Mouse (Mus musculus) intestine, embryonic 15.5 days (tissue): ENCODE data around the gene Bag5. TPM values are rescaled to one million over a fixed set of nuclear protein-coding genes. Genes with fewer than 3 reads are reported as not detected.
A peak's percentile ranks its signal among the peaks of the same experiment; 100 is the strongest.

Experiments
- ATAC-seq: fragments of 200-750 bp; cut with Nextera tagmentation; 2 replicates; pipeline ENCODE4 v1.8.0; 2017; ENCODE audit warnings: moderate TSS enrichment, moderate library complexity
- H3K27ac ChIP-seq: fragments of 300-500 bp; sonication (generic); 2 replicates; pipeline ENCODE4 v1.5.1; 2015; ENCODE audit warnings: mild to moderate bottlenecking, inconsistent platforms
- H3K27me3 ChIP-seq: fragments of 300-500 bp; sonication (generic); replicated peaks from 2 replicates; pipeline ENCODE4 v1.6.1; 2015; ENCODE audit warnings: inconsistent platforms
- H3K36me3 ChIP-seq: fragments of 300-500 bp; sonication (generic); 2 replicates; pipeline ENCODE4 v1.6.1; 2015; ENCODE audit warnings: inconsistent platforms
- H3K4me1 ChIP-seq: fragments of 300-500 bp; sonication (generic); replicated peaks from 2 replicates; pipeline ENCODE4 v1.6.1; 2015; ENCODE audit warnings: inconsistent platforms
- H3K4me2 ChIP-seq: fragments of 300-500 bp; sonication (generic); replicated peaks from 2 replicates; pipeline ENCODE4 v1.6.1; 2015; ENCODE audit warnings: mild to moderate bottlenecking, inconsistent platforms
- H3K4me3 ChIP-seq: fragments of 300-500 bp; sonication (generic); replicated peaks from 2 replicates; pipeline ENCODE4 v1.5.1; 2015; ENCODE audit warnings: inconsistent platforms
- H3K9ac ChIP-seq: fragments of 300-500 bp; sonication (generic); 2 replicates; pipeline ENCODE4 v1.6.1; 2015; ENCODE audit warnings: inconsistent platforms
- H3K9me3 ChIP-seq: fragments of 300-500 bp; sonication (generic); 2 replicates; pipeline ENCODE4 v1.6.1; 2016; ENCODE audit warnings: inconsistent platforms
- WGBS: fragments of 180-500 bp; shearing (Covaris S2); methylation state at CpG from one replicate; pipeline ENCODE4 v1.1.7; 2015; 5-methylcytosine and 5-hydroxymethylcytosine counted together
- polyA plus RNA-seq: library from polyadenylated mRNA; unstranded; fragments of >200 nt; fragmentation: Nextera tagmentation; extraction: Ambion mirVana; gene quantifications from 2 replicates; pipeline ENCODE4 v1.2.1, GENCODE M21; 2015

The Bag5 gene
- 46.7 and 48.7 TPM in 2 replicates for polyA plus RNA-seq

DNA sequence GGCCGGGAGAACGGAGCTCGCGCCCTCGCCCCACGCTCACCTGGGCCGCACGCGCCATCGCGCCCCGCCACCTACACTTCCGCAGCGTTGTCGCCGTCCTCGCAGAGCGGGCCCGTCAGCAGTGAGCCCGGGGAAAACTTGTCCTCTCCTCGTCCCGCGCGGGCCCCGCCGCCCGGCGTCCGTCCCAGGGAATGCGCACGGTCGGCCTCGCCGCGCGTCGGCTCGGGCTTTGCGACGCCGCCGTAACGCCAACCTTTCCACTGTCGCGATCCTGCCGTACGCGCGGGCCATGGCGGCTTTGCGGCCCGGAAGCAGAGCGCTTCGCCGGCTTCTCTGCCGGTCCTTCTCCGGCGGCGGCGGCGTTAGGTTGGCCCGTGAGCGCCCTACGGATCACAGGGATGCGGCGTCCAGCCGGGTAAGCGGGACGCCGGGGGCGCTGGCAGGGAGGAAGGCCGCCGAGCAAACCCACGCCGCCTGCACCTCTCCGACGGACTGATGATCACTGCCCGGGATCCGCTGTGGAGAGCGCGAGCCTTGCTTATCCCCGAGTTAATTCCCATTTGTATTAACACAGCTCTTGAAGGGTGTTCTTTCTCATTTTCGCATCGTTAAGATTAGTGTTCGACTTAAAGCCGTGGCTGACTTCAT lies at the start of gene Bag5, which contains the start of gene Apopt1:
Bag5 (minus strand) TSS at position 254 of the 648 bp plus-strand sequence.
Apopt1 (plus strand) TSS at position 258 of the 648 bp plus-strand sequence.
- H3K27ac ChIP-seq: peak within 1 kb of the TSS; percentile 84
- peak within 1 kb of the TSS; percentile 72 for H3K4me2 ChIP-seq
- peaks cover 11% of the 10 kb centered on the region; the same call in 1 of the 2 replicates for H3K4me1 ChIP-seq
- ATAC-seq: peak; percentile 95
- no peaks in the 10 kb centered on the region for H3K27me3 ChIP-seq
- peak within 1 kb of the TSS; percentile 98 for H3K9ac ChIP-seq
- peak within 1 kb of the TSS; percentile 99 for H3K4me3 ChIP-seq
- WGBS: under 1% methylated on average over 79 of the region's 86 CpGs
- H3K9me3 ChIP-seq: no peaks in the 10 kb centered on the region
- H3K36me3 ChIP-seq: peaks cover 15% of the 10 kb centered on the region

DNA sequence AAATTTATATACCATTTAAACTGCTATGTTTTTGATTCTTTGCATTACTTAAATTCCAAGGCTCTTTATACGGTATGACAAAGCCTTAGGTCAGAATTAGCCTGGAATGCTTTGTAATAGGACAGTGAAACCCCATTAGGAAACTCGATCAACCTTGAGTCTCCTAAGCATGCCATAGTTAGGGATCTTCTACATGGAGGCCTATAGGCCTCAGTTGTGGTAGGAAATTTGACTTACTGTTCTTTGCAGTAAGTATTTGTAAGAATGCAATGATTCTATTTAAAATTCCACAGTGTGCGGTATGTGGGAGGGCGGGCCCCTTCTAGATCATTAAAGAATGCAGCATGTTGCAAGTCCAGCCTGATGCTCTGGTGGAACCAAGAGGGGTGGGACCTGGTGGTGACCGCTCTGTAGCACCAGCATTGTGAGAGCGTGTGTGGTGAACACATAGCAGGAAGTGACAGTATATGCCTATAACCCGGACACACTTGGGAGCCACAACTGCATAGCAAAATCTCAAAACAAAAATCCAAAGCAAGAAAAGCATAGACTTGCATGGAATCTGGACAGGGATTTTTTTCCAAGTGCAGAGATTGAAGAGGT lies 47.4 kb upstream of the Bag5 start:
- ATAC-seq: no peak
- 54% methylated on average over 7 of the region's 7 CpGs for WGBS
- no peak overlapping the region for H3K9ac ChIP-seq

DNA sequence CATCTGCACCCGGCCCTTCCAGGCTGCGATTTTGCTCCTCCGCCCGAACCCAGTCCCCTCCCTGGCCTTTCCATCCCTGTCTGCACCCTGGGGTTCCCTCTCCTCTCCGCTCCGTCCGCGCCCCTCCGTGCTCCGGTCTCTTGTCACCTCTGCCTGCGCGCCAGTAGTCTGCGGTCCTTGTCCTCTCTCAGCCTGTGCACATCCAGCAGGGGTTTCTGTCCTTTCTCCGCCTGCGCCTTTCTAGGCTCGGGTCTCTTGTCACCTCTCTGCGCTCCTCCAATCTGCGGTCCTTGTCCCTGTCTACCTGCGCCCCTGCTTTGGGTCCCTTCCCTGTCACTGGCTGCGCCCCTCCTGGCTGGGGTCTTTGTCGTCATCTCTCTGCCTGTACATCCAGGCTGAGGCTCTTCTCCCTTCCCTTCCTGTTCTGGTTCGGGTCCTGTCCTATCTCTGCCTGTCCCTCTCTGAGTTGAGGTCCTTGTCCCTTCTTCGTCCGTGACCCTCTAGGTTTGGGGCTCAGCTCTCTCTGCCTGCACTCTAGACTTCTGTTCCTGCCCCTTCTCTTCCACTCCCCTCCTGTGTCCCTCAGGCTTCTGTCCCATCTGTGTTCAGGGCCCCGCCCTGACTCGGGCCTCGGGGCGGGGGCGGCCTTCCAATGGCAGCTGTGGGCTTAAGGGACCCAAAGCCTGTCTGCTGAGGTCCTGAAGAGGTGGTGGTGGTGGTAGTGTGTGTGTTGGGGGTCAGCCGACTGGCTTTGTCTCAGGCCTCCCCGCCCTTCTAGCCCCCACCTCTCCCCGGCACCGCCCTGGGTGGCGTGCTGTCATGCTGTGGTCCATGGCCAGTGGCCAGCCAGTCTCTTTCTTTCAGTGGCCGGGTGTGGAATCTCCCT lies 46.4 kb upstream of the Bag5 start:
- Histone ChIP-seq H3K36me3 (0 out of 2 replicates have a peak, but pooled peaks cover 5% of the 10 kb centered on the region), H3K27me3 (no peaks in the 10 kb centered on the region), H3K9me3 (no peaks in the 10 kb centered on the region), H3K4me3 (peak overlapping the region; percentile 93), H3K27ac (peak overlapping the region; percentile 87), H3K4me2 (peak overlapping the region; percentile 99), H3K9ac (peak overlapping the region; percentile 95), H3K4me1 (peaks cover 31% of the 10 kb centered on the region)
- 4% methylated on average over 35 of the region's 35 CpGs for WGBS
- peak; percentile 66 for ATAC-seq

More for the DNA sequence above, 47.4 kb upstream of the Bag5 start:
- Histone ChIP-seq H3K27ac (no peak overlapping the region), H3K4me1 (peaks cover 31% of the 10 kb centered on the region), H3K4me2 (peak overlapping the region; percentile 99), H3K9me3 (no peaks in the 10 kb centered on the region), H3K27me3 (no peaks in the 10 kb centered on the region), H3K4me3 (0 out of 2 replicates have a peak overlapping the region, but pooled peaks have one; percentile 4), H3K36me3 (0 out of 2 replicates have a peak, but pooled peaks cover 5% of the 10 kb centered on the region)

DNA sequence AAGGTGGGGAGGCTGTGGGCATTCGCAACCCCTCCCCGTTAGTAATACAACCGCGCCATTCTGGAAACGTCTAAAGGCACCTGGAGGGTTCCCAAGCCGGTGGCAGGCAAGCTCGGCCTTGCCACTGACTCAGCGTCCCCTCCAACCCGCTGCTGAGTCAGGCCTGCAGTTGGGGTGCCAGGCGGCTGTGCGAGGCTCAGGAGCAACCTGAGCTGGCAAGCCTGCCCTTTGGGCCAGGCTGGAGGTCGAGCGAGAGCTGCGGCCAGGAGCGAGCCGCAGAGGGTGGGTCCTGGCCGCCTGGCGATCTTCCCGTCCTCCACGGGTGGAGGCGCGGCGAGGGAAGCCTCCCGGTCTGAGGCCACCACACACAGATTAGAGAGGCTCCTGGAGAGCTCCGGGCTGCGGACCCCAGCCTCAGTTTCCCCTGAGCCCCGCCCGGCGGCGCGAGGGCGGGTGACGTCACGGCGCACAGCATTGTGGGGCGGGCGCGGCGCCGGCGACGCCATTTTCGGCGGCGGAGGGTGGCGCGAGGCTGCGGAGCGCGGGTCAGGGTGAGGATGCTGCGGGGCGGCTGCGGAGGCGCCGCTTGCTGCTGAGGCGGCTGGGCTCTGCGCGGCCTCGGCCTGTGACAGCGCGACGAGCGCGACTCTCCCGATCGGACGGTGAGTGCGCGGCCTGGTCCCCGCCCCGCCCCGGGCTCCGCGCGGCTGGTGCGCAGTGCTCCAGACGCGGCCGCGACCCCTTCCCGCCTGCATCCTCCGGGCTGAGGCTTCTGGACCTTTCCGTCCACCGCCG lies 45.5 kb upstream of the Bag5 start, which contains the start of gene Klc1:
Klc1 (plus strand) TSS at position 469 of the 795 bp plus-strand sequence.
- Histone ChIP-seq H3K4me1 (peaks cover 28% of the 10 kb centered on the region), H3K9ac (peak within 1 kb of the TSS; percentile 95), H3K27me3 (no peaks in the 10 kb centered on the region), H3K9me3 (no peaks in the 10 kb centered on the region), H3K4me3 (peak within 1 kb of the TSS; percentile 93), H3K27ac (peak within 1 kb of the TSS; percentile 87), H3K36me3 (0 out of 2 replicates have a peak, but pooled peaks cover 5% of the 10 kb centered on the region), H3K4me2 (peak within 1 kb of the TSS; percentile 99)
- WGBS: under 1% methylated on average over 84 of the region's 85 CpGs
- peak; percentile 86 for ATAC-seq

DNA sequence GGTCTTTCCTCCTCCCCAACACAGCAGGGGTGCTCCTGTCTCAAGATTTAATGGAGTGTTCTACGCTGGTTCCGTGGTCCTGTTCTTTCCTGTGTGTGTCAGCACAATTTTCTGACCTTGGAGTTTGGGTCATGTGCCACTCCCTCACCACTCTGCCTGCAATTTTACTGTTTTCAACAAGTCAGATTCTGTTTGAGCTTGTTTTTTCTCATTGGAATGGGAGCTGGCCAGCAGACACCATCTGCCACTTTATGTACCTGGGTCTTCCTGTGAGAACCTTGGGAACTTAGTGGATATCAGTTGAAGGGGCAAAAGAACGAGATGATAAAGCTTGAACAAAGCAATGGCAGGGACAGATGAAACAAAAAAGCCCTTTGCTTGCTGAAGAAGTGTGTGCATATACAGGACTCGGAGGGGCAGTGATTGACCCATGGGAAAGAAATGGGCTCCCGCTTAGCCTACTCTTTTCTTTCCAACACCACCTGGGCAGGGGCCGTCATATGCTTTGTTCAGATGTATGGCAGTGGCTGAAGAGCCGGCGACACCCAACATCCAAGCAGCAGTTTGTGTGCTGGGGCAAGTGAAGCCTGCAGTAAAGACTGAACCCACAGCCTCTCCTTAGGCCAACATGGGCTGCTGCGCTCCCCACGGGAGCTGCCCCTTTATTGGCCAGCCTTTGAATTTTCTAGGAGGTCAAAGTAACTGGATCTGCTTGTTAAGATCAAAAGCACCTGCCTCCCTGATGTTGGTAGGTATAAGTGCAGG lies 44.7 kb upstream of the Bag5 start:
- H3K9ac ChIP-seq: peak overlapping the region; percentile 95
- H3K27ac ChIP-seq: peak overlapping the region; percentile 87
- 49% methylated on average over 10 of the region's 10 CpGs for WGBS

GRCm38 (mm10) chr12:111756698-111757082 lies 43.6 kb upstream of the Bag5 start:
- Histone ChIP-seq H3K9me3 (no peaks in the 10 kb centered on the region), H3K4me3 (no peak overlapping the region), H3K27me3 (no peaks in the 10 kb centered on the region), H3K27ac (no peak overlapping the region), H3K9ac (no peak overlapping the region), H3K36me3 (no peaks in the 10 kb centered on the region), H3K4me2 (no peak overlapping the region), H3K4me1 (peaks cover 22% of the 10 kb centered on the region)
- 33% methylated on average over 5 of the region's 5 CpGs for WGBS
- no peak for ATAC-seq

More for the DNA sequence above, 44.7 kb upstream of the Bag5 start:
- peak overlapping the region; percentile 93 for H3K4me3 ChIP-seq
- no peaks in the 10 kb centered on the region for H3K9me3 ChIP-seq
- no peaks in the 10 kb centered on the region for H3K36me3 ChIP-seq
- ATAC-seq: no peak
- H3K4me1 ChIP-seq: peaks cover 28% of the 10 kb centered on the region
- no peaks in the 10 kb centered on the region for H3K27me3 ChIP-seq
- peak overlapping the region; percentile 99 for H3K4me2 ChIP-seq

DNA sequence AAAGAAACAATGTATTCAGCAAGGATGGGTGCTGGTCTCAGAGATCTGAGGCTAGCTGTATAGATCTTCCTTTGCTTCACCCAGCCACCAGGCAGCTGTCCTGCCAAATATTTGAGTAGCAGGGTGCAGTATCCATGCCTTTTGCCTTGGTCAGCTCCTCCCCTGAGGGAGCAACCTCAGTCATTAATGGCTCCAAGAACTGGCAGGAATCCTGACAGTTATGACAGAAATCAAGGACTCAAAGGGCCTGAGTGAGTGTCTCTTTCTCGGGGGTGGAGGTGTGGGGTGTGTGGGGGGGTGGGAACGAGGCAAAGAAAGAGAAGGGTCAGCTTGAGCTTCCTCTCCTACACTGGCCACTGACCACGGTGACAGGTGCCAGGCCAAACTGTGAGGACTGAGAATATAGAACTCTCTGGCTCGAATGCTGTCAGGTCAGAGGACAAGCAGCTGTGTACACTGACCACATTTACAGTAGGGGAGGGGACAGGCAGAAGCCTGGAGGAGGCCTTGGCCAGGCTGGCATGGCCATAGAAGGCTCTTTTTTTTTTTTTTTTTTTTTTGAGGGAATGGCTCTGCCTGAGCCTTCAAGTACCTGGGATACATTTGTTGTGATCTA lies 43.1 kb upstream of the Bag5 start:
- no peak overlapping the region for H3K4me2 ChIP-seq
- no peak overlapping the region for H3K4me3 ChIP-seq
- no peaks in the 10 kb centered on the region for H3K36me3 ChIP-seq
- H3K27ac ChIP-seq: no peak overlapping the region
- H3K4me1 ChIP-seq: peaks cover 20% of the 10 kb centered on the region
- 63% methylated on average over 4 of the region's 4 CpGs for WGBS
- H3K27me3 ChIP-seq: no peaks in the 10 kb centered on the region
- H3K9ac ChIP-seq: no peak overlapping the region
- no peaks in the 10 kb centered on the region for H3K9me3 ChIP-seq
- ATAC-seq: no peak

GRCm38 (mm10) chr12:111755231-111755630 lies 42.2 kb upstream of the Bag5 start:
- no peaks in the 10 kb centered on the region for H3K9me3 ChIP-seq
- no peak overlapping the region for H3K4me2 ChIP-seq
- no peak overlapping the region for H3K9ac ChIP-seq
- 57% methylated on average over 2 of the region's 2 CpGs for WGBS
- no peaks in the 10 kb centered on the region for H3K36me3 ChIP-seq
- no peak overlapping the region for H3K4me3 ChIP-seq
- no peaks in the 10 kb centered on the region for H3K27me3 ChIP-seq
- H3K4me1 ChIP-seq: peaks cover 16% of the 10 kb centered on the region
- no peak for ATAC-seq
- H3K27ac ChIP-seq: no peak overlapping the region

GRCm38 (mm10) chr12:111754710-111755109 lies 41.7 kb upstream of the Bag5 start:
- H3K36me3 ChIP-seq: no peaks in the 10 kb centered on the region
- H3K27me3 ChIP-seq: no peaks in the 10 kb centered on the region
- no peaks in the 10 kb centered on the region for H3K9me3 ChIP-seq
- H3K4me2 ChIP-seq: no peak overlapping the region
- no peak overlapping the region for H3K27ac ChIP-seq
- peaks cover 13% of the 10 kb centered on the region for H3K4me1 ChIP-seq
- H3K9ac ChIP-seq: no peak overlapping the region
- no peak overlapping the region for H3K4me3 ChIP-seq
- ATAC-seq: no peak

GRCm38 (mm10) chr12:111753347-111753746 lies 40.3 kb upstream of the Bag5 start:
- no peak for ATAC-seq
- H3K9ac ChIP-seq: no peak overlapping the region
- 55% methylated on average over 9 of the region's 9 CpGs for WGBS
- H3K9me3 ChIP-seq: no peaks in the 10 kb centered on the region
- H3K27ac ChIP-seq: no peak overlapping the region
- H3K4me1 ChIP-seq: peaks cover 10% of the 10 kb centered on the region
- H3K4me2 ChIP-seq: no peak overlapping the region
- H3K27me3 ChIP-seq: no peaks in the 10 kb centered on the region
- H3K4me3 ChIP-seq: no peak overlapping the region
- no peaks in the 10 kb centered on the region for H3K36me3 ChIP-seq
